Mouse (Mus musculus) kidney, adult 9 months (tissue): Measurements from ENCODE around the gene Slc8a3.

ENCODE experiments used
- DNase-seq: peaks from one replicate; pipeline ENCODE4 v3.0.0; 2022

Gene Slc8a3

DNA sequence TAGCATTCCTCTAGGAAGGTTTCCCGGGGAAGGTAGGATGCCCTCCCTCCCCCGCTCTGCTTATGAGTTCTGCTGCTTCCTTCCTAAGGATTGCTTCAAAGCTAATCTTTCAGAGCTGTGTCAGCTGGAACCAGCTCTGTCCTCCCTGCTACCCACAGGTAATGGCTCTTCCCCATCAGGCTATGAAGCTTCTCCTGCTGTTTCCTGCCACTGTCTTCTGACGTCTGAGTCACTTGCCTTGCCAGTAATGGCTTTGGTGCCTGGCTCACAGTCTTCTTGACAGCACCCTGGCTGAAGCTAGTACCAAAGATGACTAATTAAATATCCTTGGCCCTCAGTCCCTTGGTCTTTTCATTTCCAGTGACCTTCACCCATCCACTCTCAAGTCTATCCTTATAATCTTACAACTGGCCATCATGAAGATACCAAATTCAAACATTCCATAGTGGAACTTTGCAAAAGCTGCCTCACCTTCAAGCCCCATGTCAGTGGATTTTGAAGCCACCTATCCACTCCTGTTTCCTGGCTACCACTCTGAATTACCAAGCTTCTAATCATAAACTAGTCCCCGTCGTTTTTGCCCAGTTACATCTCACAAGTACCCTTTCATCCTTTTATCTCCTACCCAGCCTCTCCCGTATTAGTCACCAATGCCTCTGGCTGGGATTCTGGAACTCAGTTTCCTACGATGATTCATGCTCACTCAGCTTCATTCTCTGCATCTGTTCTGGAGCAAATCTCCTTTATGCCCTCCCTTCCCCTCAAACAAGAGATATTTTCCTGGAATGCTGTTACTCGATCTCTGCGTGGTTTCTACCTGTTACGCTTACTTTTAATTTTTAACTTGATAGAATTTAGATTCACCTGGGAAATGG lies 97.3 kb downstream of the Slc8a3 start:
- DNase-seq = no peak

DNA sequence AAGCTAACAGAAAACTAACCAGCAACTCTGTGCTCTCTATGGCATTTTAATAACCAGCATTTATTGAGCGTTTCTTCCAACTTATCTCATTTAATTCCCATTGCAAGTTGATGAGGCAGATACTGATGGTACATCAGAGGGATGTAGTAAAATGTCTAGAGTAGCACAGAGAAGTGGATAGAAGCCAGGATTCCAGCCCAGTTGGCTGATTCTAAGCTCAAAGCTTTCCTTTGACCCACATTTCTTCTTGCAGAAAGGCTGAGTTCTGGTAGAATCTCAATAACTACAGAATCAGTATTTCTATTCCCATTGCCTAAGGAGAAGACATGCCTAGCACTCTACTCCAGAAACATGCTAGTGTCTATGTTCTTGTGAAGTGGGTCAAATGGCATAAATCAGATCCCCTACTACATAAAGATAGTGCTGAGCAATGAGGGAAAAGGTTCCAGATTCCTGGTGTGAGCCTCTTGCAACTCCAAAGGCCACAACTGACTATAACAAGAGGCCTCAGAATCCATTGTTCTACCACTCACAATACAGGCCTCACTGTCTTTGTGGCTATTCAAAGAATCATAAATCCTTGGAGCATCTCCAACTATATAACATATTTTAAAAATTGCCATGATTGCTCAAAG lies 99.1 kb downstream of the Slc8a3 start:
- DNase-seq = no peak

DNA sequence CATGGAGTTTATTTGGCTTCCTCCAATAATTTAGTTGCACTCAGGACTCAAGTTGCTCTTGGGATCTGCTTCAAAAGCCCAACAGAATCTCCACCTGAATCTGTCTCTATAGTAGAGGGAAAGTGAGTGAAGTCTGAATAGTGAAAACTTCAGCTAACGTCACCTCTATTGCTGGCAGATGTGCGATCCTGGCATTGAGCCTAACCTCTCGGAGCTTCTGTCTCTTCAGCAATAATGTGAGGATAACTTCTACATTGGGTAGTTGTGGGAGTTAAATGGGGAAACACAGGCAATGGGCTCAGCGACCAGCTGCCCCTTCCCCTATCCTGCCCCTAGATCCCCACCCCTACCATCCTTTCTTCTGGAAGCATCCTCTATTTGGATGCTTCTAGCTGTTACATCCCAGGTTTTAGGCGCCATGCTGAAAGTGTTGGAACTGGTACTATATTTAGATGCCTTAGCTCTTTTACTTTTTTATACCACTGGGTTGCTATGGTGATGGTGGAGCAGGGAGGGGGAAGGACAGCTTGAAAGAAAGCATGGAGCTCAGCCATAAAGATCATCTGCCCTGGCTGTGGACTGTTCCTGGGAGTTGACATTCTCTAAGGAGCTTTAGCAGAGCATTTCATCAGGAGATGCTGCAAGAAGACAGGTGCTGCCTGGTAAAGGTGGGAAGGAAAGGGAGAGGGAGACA lies 105.1 kb downstream of the Slc8a3 start:
- no peak for DNase-seq

DNA sequence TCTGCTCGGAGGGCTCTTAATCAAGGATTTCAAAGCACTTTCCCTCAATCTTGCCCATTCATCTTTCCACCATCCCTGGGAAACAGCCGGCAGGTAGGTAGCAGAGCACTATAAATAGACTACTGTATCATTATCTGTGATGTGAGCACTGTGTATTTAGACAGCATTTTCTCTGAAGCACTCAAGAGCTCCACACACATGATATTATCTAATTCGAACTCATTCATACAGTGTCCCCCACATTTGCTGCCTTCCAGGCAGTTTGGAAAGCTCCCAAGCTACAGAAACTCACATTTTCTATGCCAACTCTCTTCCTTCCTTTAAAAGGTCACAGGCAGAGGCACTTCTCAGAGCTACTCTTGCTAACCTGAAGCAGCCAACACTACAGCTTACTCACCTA lies 106.4 kb downstream of the Slc8a3 start:
- DNase-seq = no peak

DNA sequence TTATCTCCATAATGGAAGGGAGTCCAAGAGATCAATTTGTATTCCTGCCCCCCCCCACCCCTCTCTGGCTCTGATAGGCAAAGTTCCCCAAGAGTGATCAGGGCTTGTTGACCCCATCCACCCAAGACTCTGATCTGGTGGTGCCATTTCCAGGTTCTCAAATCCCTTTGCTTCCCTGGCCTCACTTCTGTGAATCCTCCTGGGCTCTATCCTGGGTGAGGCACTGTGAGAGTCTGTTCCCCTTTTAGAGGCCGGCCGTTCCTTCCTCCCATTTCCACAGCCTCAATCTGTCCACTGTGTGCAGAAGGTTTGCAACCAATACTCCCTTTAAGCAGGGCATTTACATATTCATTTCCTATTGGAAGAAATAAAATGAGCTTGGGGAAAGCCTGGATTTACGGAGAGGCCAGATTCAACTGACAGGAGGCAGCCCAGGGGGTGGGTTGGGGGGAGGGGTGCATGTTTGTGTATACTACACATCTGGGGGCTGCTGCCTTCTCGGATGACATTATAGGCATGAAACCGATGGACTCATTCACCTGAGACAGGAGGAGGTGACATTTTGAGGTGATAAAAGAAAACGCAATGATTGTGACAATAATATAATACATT lies 106.9 kb downstream of the Slc8a3 start:
- no peak for DNase-seq

DNA sequence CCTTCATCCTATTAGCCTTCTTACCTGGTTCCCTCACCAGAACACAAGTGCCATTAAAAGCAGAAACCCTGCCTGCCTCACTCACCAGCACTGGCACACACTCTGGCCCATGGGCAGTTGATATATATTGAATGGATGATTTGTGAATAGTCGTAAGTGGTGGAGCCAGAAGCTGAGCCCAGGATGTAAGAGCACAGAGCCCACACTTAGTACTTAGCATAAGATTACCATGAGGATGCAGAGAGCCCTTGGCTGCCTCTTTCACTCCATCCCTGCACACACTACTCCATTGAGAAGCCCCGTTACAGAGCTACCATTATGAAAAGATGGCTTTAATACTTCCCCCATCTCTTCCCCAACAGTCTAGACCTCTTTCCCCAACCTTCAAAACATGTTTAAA lies 108.1 kb downstream of the Slc8a3 start:
- DNase-seq = no peak

DNA sequence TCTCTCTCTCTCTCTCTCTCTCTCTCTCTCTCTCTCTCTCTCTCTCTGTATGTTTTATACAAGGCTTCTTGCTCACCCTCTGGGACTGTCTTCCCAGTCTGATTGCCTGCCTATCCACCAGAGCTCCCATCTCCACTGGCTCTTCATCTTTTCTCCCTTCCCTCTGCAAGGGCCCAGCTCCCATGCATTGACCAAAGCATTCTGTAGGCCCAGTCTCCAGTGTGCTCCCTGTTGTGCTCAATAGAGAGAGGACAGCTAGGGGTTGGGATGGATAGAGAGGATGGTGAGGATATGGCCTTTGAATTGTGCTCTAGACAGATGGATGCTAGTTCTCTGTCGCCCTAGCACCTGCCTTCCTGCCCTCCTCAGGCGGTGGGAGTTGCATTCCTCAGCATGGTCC lies 109.7 kb downstream of the Slc8a3 start:
- DNase-seq = no peak

DNA sequence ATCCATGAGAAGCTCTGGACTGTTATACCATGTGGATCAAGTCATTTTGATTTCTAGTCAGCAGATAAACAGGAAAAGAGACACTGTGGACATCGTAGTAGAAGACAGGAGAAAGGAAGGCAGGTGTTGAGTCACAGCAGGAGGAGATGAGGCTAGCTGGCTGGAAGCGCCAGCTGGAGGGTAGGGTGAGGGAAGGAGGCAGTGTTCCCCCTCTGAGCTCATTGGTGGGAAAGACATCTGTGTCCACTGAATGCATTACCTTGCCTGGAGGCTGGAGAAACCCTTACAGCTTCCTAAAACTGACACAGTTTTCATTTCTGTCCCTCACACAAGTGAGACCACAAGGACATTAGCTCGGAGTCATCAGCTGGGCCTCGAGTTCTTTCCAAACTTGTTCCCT lies 113.6 kb downstream of the Slc8a3 start:
- no peak for DNase-seq

DNA sequence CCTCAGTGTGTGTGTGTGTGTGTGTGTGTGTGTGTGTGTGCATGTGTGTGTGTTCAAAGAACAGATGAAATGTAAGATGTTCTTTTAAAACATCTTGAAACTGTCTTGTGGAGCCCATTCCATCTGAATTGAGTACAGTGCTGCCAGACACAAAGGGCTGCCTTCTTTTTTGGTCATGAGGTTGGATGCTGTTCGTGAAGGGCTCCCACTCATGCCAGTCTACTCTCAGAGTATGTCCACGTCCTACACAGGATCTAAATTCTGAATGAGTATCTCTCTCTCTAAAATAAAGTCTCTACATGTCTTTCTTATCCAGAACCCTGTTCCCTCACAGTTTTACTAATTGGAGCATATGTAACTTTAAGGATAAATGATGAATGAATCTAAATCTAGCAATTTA lies 124.4 kb downstream of the Slc8a3 start:
- no peak for DNase-seq

DNA sequence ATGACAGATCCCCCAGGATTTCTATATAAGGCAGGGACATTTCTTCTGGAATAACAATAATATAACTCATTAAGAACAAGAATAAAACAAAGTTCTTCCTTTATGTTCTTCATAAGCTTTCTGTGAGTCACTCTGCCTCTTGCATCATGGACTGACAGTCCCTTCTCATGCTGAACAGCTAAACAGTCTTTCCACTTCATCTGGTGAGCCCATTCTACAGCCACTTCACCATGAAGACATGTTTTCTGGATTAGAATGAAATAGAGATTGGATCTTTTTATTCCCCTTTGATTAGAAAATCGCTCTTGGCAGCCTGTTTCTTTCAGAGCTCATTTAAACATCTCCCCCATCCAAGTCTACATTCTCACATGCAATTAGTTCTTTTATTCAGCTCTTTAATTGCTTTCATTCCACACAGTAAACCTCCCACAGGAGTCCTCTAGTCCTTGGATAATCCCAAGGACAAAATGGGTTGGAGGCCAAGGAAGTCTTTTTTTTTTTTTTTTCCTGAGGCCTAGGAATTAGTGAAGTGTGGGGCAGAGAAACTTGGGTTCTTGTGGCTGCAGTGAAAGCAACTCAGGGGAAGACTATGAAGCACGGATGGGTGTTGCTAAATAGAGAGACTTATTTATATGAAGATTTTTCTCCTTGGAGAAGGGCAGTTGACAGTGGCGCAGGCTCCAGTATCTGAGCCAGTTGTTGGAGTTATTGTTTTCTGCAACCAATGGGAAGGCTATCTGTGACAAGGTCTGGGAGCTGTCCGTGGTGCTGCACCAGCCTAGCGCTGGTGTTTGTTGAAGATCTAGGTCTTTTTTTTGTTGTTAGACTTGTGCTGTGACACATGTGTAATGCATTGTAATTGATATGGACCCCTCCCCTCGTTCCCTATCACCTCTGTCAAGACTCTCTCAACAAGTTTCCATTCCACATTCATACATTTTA lies 127.1 kb downstream of the Slc8a3 start:
- DNase-seq = no peak

DNA sequence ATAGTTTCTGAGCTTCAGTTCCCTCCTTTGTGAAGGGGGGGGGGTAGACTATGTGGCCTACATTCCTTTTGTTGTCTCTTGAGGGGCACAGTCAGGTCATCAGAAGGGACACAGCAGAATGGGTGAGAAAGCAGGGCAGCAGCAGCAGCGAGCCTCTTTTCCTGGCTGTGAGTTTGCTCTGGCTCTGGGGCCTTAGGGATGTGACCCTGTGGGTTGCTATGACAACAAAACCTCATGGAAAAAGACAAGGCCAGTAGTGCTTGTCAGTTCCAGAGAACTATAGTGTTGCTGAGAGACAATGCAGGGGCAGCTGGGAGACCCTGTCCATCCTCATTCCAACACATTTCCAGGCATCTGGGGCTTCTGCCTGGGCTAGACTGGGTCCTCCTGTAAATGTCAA lies 129.8 kb downstream of the Slc8a3 start:
- DNase-seq = no peak

DNA sequence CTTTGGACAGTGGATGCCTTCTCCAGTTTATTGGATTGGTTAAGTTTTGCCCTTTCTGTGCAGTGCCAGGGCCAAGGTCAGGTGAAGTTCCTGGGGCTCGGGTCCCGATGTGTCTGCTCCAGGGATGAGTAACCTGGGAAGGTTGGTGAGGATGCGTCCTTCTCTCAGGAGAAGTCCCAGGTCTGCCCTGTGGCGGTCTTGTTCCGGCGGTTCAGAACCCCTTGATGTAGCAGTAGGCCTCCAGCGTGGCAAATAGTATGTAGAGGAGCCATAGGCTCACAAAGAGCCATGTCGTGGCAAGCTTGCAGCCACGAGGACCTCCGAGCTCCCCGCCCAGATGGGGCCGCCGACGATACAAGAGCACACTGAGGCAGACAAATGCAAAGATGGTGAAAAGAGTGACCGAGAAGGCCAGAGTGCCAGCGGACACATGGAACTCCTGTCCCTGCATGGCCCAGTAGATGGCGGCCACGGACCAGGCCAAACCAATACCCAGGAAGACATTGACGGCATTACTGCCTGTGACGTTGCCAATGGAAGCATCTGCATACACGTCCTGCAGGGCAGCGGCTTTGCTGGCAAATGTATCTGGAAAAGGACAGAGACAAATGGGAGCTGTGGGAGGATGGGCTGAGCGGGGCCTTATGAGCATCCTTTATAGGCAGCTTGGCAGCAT lies 133.6 kb downstream of the Slc8a3 start:
- peak; percentile 42 for DNase-seq

DNA sequence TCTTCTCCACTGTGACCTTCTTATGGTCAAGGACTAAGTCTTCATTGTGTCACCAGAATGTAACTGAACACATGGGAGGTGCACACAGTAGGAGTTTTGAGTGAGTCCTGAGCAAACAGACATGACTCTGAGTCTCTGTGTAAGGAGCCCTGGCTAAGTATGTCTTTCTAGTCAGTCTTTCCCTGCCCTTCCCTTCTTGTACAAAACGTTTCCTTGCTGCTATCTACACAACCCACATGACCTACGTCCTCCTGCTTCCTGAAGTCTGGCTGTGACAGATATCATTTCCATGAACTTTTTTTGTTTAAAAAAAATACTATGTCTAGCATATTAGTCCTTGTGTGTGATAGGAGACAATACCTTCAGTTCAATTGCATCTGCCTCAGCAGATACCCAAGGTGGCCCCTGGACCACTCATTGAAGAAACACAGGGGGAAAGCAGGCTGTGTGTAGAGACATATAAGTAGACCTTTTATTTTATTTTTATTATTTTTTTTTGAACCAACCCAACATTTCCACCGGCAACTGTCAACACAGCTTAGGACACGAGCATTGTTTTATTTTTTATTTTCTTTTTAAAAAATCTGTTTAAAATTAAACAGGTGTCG lies 135.4 kb downstream of the Slc8a3 start:
- no peak for DNase-seq

DNA sequence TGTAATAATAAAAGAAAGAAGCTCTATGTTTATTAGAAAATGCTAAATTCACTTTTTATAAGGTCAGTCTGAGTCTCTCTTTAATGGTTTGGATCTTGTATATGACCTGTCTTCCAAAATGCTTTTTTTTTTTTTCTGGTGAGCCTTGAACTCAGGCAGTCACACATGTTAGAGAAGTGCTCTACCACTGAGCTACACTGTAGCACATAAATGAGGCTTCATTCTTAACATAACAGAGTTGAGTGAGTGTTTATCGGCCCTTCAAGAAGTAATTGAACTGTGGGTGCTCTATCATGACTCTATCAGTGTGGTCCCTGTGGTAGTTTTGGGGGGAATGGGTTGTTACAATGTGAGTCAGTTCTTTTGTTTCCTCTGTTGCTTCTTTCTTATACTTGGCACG lies 139.0 kb downstream of the Slc8a3 start:
- no peak for DNase-seq

DNA sequence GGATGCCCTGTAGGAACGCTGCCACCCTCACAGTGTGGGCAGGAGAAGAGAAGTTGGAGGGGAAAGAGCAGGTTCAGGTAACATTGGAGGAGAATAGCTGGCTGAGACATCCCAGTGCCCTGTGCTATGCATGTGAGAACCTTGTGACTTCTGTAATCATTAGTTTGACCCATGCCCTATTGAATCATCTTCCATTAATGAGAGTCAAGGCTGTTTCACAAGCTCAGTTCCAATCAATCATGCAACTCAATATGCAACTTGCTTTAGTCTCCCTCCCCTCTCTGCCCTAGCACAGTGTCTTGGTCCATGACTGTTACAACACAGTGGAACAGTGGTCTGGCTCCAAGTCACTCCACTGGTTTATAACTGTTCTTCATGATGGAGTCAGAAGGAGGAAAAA lies 143.3 kb downstream of the Slc8a3 start:
- peak; percentile 53 for DNase-seq

DNA sequence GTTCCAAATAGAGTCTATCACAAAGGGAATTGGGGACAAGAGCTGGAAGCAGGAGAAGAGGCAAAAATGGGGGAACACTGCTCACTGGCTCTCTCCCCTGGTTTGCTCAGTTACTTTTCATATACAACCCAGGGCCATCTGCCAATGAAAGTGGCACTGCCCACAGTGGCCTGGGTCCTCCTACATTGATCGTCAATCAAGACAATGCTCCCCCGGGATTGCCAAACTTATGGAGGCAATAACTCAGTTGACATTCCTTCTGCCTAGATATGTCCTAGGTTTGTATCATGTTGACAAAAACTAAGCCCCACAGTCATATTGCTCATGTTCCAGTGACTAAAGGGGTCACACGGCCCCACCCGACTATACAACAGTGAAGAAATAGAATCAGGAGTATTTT lies 144.0 kb downstream of the Slc8a3 start:
- no peak for DNase-seq

DNA sequence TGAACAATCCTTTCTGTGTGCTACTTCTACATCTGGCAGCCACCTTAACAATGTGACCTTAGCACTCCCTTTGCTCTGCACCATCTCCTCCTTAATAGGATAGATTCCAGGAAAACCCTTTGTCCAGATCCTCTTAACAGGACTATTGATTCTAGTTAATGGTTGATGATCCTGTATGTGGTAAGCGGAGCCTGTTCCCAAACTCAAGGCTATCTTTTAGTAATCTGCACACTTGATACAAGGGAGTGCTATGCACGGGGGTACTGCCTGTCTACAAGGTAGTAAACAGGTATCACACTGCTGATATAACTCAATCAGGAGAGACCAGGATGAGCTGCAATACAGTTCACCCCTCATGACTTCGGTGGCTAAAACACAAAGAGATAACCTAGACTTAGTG lies 144.6 kb downstream of the Slc8a3 start:
- DNase-seq = peak; percentile 20

DNA sequence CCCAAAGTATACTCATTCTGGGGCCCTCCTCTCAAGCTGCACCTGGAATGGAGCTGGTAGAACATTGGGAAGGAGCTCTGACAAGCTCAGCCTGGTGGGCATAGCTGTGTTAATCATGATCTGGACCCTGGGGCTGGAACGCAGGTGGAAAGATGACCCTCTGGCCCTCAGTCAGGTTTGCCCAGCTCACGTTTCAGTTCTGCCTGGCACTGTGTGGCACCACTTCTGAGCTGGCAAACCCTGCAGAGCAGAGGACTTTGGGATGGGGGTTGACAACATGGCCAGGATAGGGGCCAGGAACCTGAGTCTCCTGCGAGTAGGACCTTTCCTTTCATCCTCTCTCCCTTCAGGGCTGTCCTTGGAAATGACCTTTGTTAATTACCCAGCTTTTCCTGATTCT lies 146.3 kb downstream of the Slc8a3 start:
- peak; percentile 6 for DNase-seq

DNA sequence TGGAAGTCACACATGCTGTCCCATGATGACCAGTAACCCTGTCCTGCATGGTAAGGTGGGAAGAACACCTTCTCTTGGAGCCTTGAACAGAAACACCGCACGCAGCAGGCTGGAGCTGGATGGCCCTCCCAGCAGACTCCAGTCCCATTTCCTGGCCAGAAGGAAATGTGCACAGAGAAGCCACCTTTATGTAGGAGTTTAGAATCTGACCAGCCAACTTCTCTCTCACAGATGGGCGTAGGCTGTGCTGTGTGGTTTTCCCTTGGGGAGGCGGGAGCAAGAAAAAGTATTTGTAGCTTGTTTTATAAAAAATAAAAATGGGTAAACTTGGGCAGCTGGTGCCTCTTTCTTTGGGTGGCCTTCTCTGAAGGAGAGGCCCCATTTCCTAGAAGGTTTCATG lies 146.9 kb downstream of the Slc8a3 start:
- no peak for DNase-seq

DNA sequence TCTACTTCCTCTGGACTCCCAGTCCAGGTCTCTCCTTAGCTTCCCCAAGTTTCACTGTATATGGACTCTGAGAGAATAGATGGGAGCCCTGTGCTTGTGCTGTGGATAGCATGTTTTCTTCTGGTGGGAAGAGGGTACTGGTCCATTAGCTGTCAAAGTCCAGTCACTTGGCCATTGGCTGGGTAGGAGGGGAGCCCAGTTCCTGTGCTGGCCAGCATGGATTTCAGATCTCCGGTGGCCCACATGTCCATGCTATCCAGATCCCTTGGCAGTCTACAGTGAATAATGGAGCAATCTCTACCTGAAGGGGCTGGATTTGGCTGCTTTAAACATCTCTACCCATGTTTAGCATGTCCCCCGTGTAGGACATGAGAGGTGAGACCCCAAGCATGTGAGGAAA lies 148.0 kb downstream of the Slc8a3 start:
- no peak for DNase-seq

DNA sequence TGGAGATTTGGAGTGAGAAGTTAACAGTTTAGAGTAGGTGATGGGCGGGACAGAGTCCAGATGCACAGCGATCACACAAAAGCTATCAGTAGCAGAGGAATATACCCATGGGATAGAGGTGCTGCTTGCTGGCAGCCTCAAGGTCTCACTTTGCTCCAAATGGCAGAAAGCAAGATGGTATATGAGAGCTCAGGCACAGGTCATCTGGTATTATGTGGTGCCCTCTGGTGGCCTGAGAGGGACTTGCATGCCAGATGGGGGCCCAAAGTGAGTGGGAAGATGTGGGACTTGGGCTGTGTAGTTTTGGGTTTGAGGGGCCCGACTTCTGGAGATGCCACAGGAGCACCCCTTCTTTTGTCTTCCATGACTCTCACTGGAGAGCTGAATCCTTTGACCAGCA lies 150.9 kb downstream of the Slc8a3 start:
- peak; percentile 56 for DNase-seq
